Comparison of ENCODE assay signal across 17 mouse cellular contexts in genomic region chr11:102372936-102373335, GRCm38 (mm10). TPM values are rescaled to one million over a fixed set of nuclear protein-coding genes. Genes with fewer than 3 reads are reported as not detected.
DNase-seq lines count a peak whose midpoint lies in the region; ATAC-seq and TF ChIP-seq lines count a peak whose summit lies in the region.
"Had no signal": no experiment of that assay in that cellular context is flagged by ENCODE, and none has a peak within 500 bp of the region (broad histone marks: within the 10 kb centered on the region; RNA-seq: fewer than 3 reads in every experiment).

No protein-coding gene starts in this region.

- H3K4me1 ChIP-seq in heart, embryonic 13.5 days, result peaks cover 25% of the 10 kb centered on the region
- peaks cover 36% of the 10 kb centered on the region for H3K4me1 ChIP-seq in liver, postnatal 0 days (ENCODE audit: insufficient read depth)

- intact Hi-C loops in heart, postnatal 14 days (cut with DNase I), result no loop called here

- no peak for TF ChIP-seq CTCF in liver, postnatal 0 days (IDR thresholded peaks at IDR 0.05; ENCODE audit: low read depth)

- DNase-seq in heart, postnatal 14 days, result no peak
- DNase-seq in ES-CJ7 (ENCODE audit: low read depth, low spot score), result peak; percentile 59
- peak; percentile 59 for DNase-seq in liver, postnatal 0 days
- no peak for DNase-seq in adrenal gland, postnatal 10 days
- DNase-seq in lung, postnatal 14 days, result no peak
- DNase-seq: adrenal gland, postnatal 25 days; heart, adult 11 months; midbrain, embryonic 14.5 days had no signal

- TF ChIP-seq EP300 in liver, postnatal 0 days (IDR thresholded peaks at IDR 0.05; ENCODE audit: low read depth), result no peak

- WGBS in heart, embryonic 13.5 days, result 27% methylated on average over 14 of the region's 14 CpGs
- WGBS in liver, postnatal 0 days (ENCODE audit: insufficient replicate concordance), result 40% methylated on average over 14 of the region's 14 CpGs

- peak overlapping the region; percentile 22; the same call in 1 of the 2 replicates for H3K4me3 ChIP-seq in heart, embryonic 13.5 days
- peak overlapping the region; percentile 21; the same call in 1 of the 2 replicates for H3K4me3 ChIP-seq in liver, postnatal 0 days (ENCODE audit: low read depth, low read length)
- H3K4me3 ChIP-seq: embryonic facial prominence, embryonic 12.5 days had no signal

- H3K9me3 ChIP-seq in heart, embryonic 13.5 days, result no peaks in the 10 kb centered on the region
- H3K9me3 ChIP-seq in liver, postnatal 0 days (ENCODE audit: low read length), result no peaks in the 10 kb centered on the region
- H3K9me3 ChIP-seq: embryonic facial prominence, embryonic 12.5 days had no signal

- H3K4me2 ChIP-seq in heart, embryonic 13.5 days, result peak overlapping the region; percentile 73
- peak overlapping the region; percentile 57 for H3K4me2 ChIP-seq in liver, postnatal 0 days (ENCODE audit: low read depth, low read length)
- H3K4me2 ChIP-seq: embryonic facial prominence, embryonic 12.5 days had no signal

- peak overlapping the region; percentile 75 for H3K27ac ChIP-seq in heart, embryonic 13.5 days (replicated peaks)
- H3K27ac ChIP-seq in liver, postnatal 0 days (ENCODE audit: low read depth), result peak overlapping the region; percentile 99
- H3K27ac ChIP-seq: embryonic facial prominence, embryonic 12.5 days; kidney, postnatal 0 days; macrophage had no signal

- peaks cover 19% of the 10 kb centered on the region for H3K27me3 ChIP-seq in heart, embryonic 13.5 days (replicated peaks)
- H3K27me3 ChIP-seq in liver, postnatal 0 days (ENCODE audit: insufficient read depth, low read length), result peaks cover 6% of the 10 kb centered on the region

- no peaks in the 10 kb centered on the region for H3K36me3 ChIP-seq in heart, embryonic 13.5 days
- no peaks in the 10 kb centered on the region for H3K36me3 ChIP-seq in liver, postnatal 0 days (replicated peaks; ENCODE audit: insufficient read depth, low read length)
- H3K36me3 ChIP-seq: embryonic facial prominence, embryonic 12.5 days had no signal

- H3K9ac ChIP-seq in heart, embryonic 13.5 days, result peak overlapping the region; percentile 59
- H3K9ac ChIP-seq in liver, postnatal 0 days (replicated peaks), result peak overlapping the region; percentile 64
- H3K9ac ChIP-seq: embryonic facial prominence, embryonic 12.5 days had no signal

- peak; percentile 20; the same call in 1 of the 2 replicates for ATAC-seq in heart, embryonic 13.5 days (ENCODE audit: extremely low read depth, insufficient number of reproducible peaks, low FRiP score, low TSS enrichment)
- ATAC-seq in erythroid progenitor cell, adult 5-6 weeks (replicated peaks; ENCODE audit: low FRiP score, poor library complexity, severe bottlenecking), result peak; percentile 37
- no peak for ATAC-seq in liver, postnatal 0 days
- ATAC-seq: forebrain, embryonic 14.5 days; intestine, embryonic 16.5 days had no signal

RNA-seq across cellular contexts. Expression of gene Slc4a1, which starts 6.9 kb away (rescaled TPM):
- 47.2 and 59.5 TPM in 2 replicates for polyA plus RNA-seq in heart, embryonic 13.5 days (2015; fragmentation: Nextera tagmentation; extraction: Ambion mirVana)
- total RNA-seq in heart, postnatal 14 days (2021), result 10 to 100 TPM; 22.7 to 23.0 TPM
- total RNA-seq in erythroid progenitor cell, adult 5-6 weeks (2015; ENCODE audit: low replicate concordance), result 5,198 and 5,361 TPM in 2 replicates
- total RNA-seq in erythroid progenitor cell, adult 5-6 weeks (2017; ENCODE audit: low replicate concordance), result 5,184 and 5,388 TPM in 2 replicates
- 311 and 329 TPM in 2 replicates for polyA plus RNA-seq in liver, postnatal 0 days (2015; fragmentation: Nextera tagmentation; extraction: Ambion mirVana)
- 10 to 100 TPM; 26.6 to 64.2 TPM for total RNA-seq in adrenal gland, postnatal 10 days (2021)
- polyA plus RNA-seq: C2C12, macrophage had no signal

RNA-seq across cellular contexts. Expression of gene Rundc3a, which starts 20.3 kb away (rescaled TPM):
- polyA plus RNA-seq in heart, embryonic 13.5 days (2015; fragmentation: Nextera tagmentation; extraction: Ambion mirVana), result 1.1 and 1.7 TPM in 2 replicates
- total RNA-seq in heart, postnatal 14 days (2021), result under 1 TPM in 1 of 2 experiments, not detected in 1; 0.29 TPM
- not detected in 2 replicates for total RNA-seq in erythroid progenitor cell, adult 5-6 weeks (2015; ENCODE audit: low replicate concordance)
- not detected in 2 replicates for total RNA-seq in erythroid progenitor cell, adult 5-6 weeks (2017; ENCODE audit: low replicate concordance)
- polyA plus RNA-seq in liver, postnatal 0 days (2015; fragmentation: Nextera tagmentation; extraction: Ambion mirVana), result 1.8 and 2.4 TPM in 2 replicates
- total RNA-seq in adrenal gland, postnatal 10 days (2021), result 10 to 100 TPM; 21.2 to 34.3 TPM
- total RNA-seq: gastrocnemius, adult 18-20 months had no signal

RNA-seq across cellular contexts. Expression of gene Slc25a39, which starts 34.8 kb away (rescaled TPM):
- 287 and 294 TPM in 2 replicates for polyA plus RNA-seq in heart, embryonic 13.5 days (2015; fragmentation: Nextera tagmentation; extraction: Ambion mirVana)
- 100 to 1,000 TPM; 163 to 176 TPM for total RNA-seq in heart, postnatal 14 days (2021)
- 211 and 271 TPM in 2 replicates for total RNA-seq in erythroid progenitor cell, adult 5-6 weeks (2015; ENCODE audit: low replicate concordance)
- 78.9 and 80.8 TPM in 2 replicates for total RNA-seq in erythroid progenitor cell, adult 5-6 weeks (2017; ENCODE audit: low replicate concordance)
- 510 and 522 TPM in 2 replicates for polyA plus RNA-seq in liver, postnatal 0 days (2015; fragmentation: Nextera tagmentation; extraction: Ambion mirVana)
- 100 to 1,000 TPM; 327 to 377 TPM for total RNA-seq in adrenal gland, postnatal 10 days (2021)

RNA-seq across cellular contexts. Expression of gene Ubtf, which starts 53.4 kb away (rescaled TPM):
- polyA plus RNA-seq in heart, embryonic 13.5 days (2015; fragmentation: Nextera tagmentation; extraction: Ambion mirVana), result 51.1 and 53.1 TPM in 2 replicates
- total RNA-seq in heart, postnatal 14 days (2021), result 10 to 100 TPM; 60.1 to 69.7 TPM
- 77.5 and 82.2 TPM in 2 replicates for total RNA-seq in erythroid progenitor cell, adult 5-6 weeks (2015; ENCODE audit: low replicate concordance)
- 281 and 468 TPM in 2 replicates for total RNA-seq in erythroid progenitor cell, adult 5-6 weeks (2017; ENCODE audit: low replicate concordance)
- polyA plus RNA-seq in liver, postnatal 0 days (2015; fragmentation: Nextera tagmentation; extraction: Ambion mirVana), result 32.4 and 32.5 TPM in 2 replicates
- 100 to 1,000 TPM in 1 of 2 experiments, 10 to 100 TPM in 1; 96.3 to 100 TPM for total RNA-seq in adrenal gland, postnatal 10 days (2021)

RNA-seq across cellular contexts. Expression of gene Grn, which starts 57.2 kb away (rescaled TPM):
- polyA plus RNA-seq in heart, embryonic 13.5 days (2015; fragmentation: Nextera tagmentation; extraction: Ambion mirVana), result 220 and 224 TPM in 2 replicates
- total RNA-seq in heart, postnatal 14 days (2021), result 100 to 1,000 TPM; 130 to 136 TPM
- 90.1 and 125 TPM in 2 replicates for total RNA-seq in erythroid progenitor cell, adult 5-6 weeks (2015; ENCODE audit: low replicate concordance)
- total RNA-seq in erythroid progenitor cell, adult 5-6 weeks (2017; ENCODE audit: low replicate concordance), result 38.5 and 49.9 TPM in 2 replicates
- 156 and 161 TPM in 2 replicates for polyA plus RNA-seq in liver, postnatal 0 days (2015; fragmentation: Nextera tagmentation; extraction: Ambion mirVana)
- 100 to 1,000 TPM; 161 to 189 TPM for total RNA-seq in adrenal gland, postnatal 10 days (2021)

Comparison
In these comparisons a context has a peak if more than half of its experiments do, and no peak if none do; other contexts are left out.
1. DNase-seq: peak in ES-CJ7 (single experiment) and liver, postnatal 0 days (single experiment); none in heart, postnatal 14 days (0 of 2), adrenal gland, postnatal 10 days (single experiment) and lung, postnatal 14 days (single experiment).
2. RNA of gene Slc4a1, which starts 6.9 kb away (total RNA-seq): 5,184 to 5,388 TPM in erythroid progenitor cell, adult 5-6 weeks; 26.6 to 64.2 TPM in adrenal gland, postnatal 10 days and 22.7 to 23.0 TPM in heart, postnatal 14 days; every median in the first group is over 10 times any median in the second.
3. RNA of gene Rundc3a, which starts 20.3 kb away (total RNA-seq): 21.2 to 34.3 TPM in adrenal gland, postnatal 10 days; 0.29 TPM in heart, postnatal 14 days and not detected in erythroid progenitor cell, adult 5-6 weeks; every median in the first group is over 10 times any median in the second.